Mouse (Mus musculus): Measurements from ENCODE around the gene Zdhhc17.

GRCm38 (mm10) chr10:110927491-110927890, 82.4 kb downstream of the Zdhhc17 start:
- TF ChIP-seq TAL1 (IDR thresholded peaks at IDR 0.05; ENCODE audit: low read length) = no peak
- no peak for TF ChIP-seq GATA1 (IDR thresholded peaks at IDR 0.05; ENCODE audit: low read length)
